Mouse (Mus musculus) limb, embryonic 13.5 days (tissue): Measurements from ENCODE around the gene Kcne3. TPM values are rescaled to one million over a fixed set of nuclear protein-coding genes. Genes with fewer than 3 reads are reported as not detected.
A peak's percentile ranks its signal among the peaks of the same experiment; 100 is the strongest.

ENCODE experiments used
- ATAC-seq: fragments of 200-750 bp; cut with Nextera tagmentation; 2 replicates; pipeline ENCODE4 v1.8.0; 2017; ENCODE audit warnings: low read depth, moderate number of reproducible peaks, moderate TSS enrichment; ENCODE audit not compliant: low FRiP score
- H3K27ac ChIP-seq: fragments of 300-500 bp; sonication (generic); 2 replicates; pipeline ENCODE4 v1.5.1; 2015; ENCODE audit warnings: inconsistent platforms, mild to moderate bottlenecking, moderate library complexity
- H3K27me3 ChIP-seq: fragments of 300-500 bp; sonication (generic); 2 replicates; pipeline ENCODE4 v1.6.1; 2015; ENCODE audit warnings: mild to moderate bottlenecking, inconsistent platforms
- H3K36me3 ChIP-seq: fragments of 300-500 bp; sonication (generic); 2 replicates; pipeline ENCODE4 v1.6.1; 2015; ENCODE audit warnings: inconsistent platforms, mild to moderate bottlenecking, moderate library complexity
- H3K4me1 ChIP-seq: fragments of 300-500 bp; sonication (generic); 2 replicates; pipeline ENCODE4 v1.6.1; 2015; ENCODE audit warnings: inconsistent platforms
- H3K4me2 ChIP-seq: fragments of 300-500 bp; sonication (generic); replicated peaks from 2 replicates; pipeline ENCODE4 v1.6.1; 2015; ENCODE audit warnings: inconsistent platforms, mild to moderate bottlenecking, moderate library complexity
- H3K4me3 ChIP-seq: fragments of 300-500 bp; sonication (generic); 2 replicates; pipeline ENCODE4 v1.5.1; 2015; ENCODE audit warnings: moderate library complexity, mild to moderate bottlenecking, inconsistent platforms
- H3K9ac ChIP-seq: fragments of 300-500 bp; sonication (generic); 2 replicates; pipeline ENCODE4 v1.6.1; 2015; ENCODE audit warnings: mild to moderate bottlenecking, inconsistent platforms
- H3K9me3 ChIP-seq: fragments of 300-500 bp; sonication (generic); 2 replicates; pipeline ENCODE4 v1.6.1; 2016; ENCODE audit warnings: inconsistent platforms
- WGBS: fragments of 180-500 bp; shearing (Covaris S2); methylation state at CpG from one replicate; pipeline ENCODE4 v1.1.7; 2015; 5-methylcytosine and 5-hydroxymethylcytosine counted together
- polyA plus RNA-seq: library from polyadenylated mRNA; unstranded; fragments of >200 nt; fragmentation: Nextera tagmentation; extraction: Ambion mirVana; gene quantifications from 2 replicates; pipeline ENCODE4 v1.2.1, GENCODE M21; 2015

Gene Kcne3
- polyA plus RNA-seq, 1 experiment from 2014 or later = 16.0 TPM

GRCm38 (mm10) chr7:100159105-100159841, 17.0 kb upstream of the Kcne3 start, which contains the start of gene Lipt2:
TSS of gene Lipt2 (plus strand) at chr7:100159277.
- H3K27me3 ChIP-seq = no peaks in the 10 kb centered on the region
- peak within 1 kb of the TSS; percentile 75 for H3K4me2 ChIP-seq
- no peaks in the 10 kb centered on the region; the same call in 1 of the 2 replicates for H3K36me3 ChIP-seq
- H3K27ac ChIP-seq = peak within 1 kb of the TSS; percentile 98
- ATAC-seq = peak; percentile 97
- peak within 1 kb of the TSS; percentile 76 for H3K4me3 ChIP-seq
- H3K9ac ChIP-seq = peak within 1 kb of the TSS; percentile 94
- H3K4me1 ChIP-seq = peaks cover 10% of the 10 kb centered on the region
- H3K9me3 ChIP-seq = no peaks in the 10 kb centered on the region
- WGBS = under 1% methylated on average over 70 of the region's 78 CpGs

GRCm38 (mm10) chr7:100160006-100160405, 16.3 kb upstream of the Kcne3 start:
- Histone ChIP-seq H3K27ac (peak overlapping the region; percentile 98), H3K4me2 (peak overlapping the region; percentile 75), H3K4me1 (peaks cover 10% of the 10 kb centered on the region), H3K9ac (peak overlapping the region; percentile 94), H3K9me3 (no peaks in the 10 kb centered on the region), H3K36me3 (no peaks in the 10 kb centered on the region; the same call in 1 of the 2 replicates), H3K27me3 (no peaks in the 10 kb centered on the region), H3K4me3 (peak overlapping the region; percentile 76)
- ATAC-seq = no peak
- 71% methylated on average over 7 of the region's 7 CpGs for WGBS

GRCm38 (mm10) chr7:100163506-100163905, 12.8 kb upstream of the Kcne3 start:
- no peak overlapping the region for H3K4me2 ChIP-seq

GRCm38 (mm10) chr7:100168654-100169053, 7.6 kb upstream of the Kcne3 start:
- Histone ChIP-seq H3K9ac (no peak overlapping the region), H3K36me3 (no peaks in the 10 kb centered on the region), H3K27me3 (no peaks in the 10 kb centered on the region), H3K4me2 (no peak overlapping the region), H3K9me3 (no peaks in the 10 kb centered on the region), H3K4me3 (no peak overlapping the region), H3K4me1 (0 out of 2 replicates have a peak, but pooled peaks cover 1% of the 10 kb centered on the region), H3K27ac (no peak overlapping the region)
- no peak for ATAC-seq
- WGBS = 80% methylated on average over 11 of the region's 11 CpGs

More at GRCm38 (mm10) chr7:100163506-100163905, 12.8 kb upstream of the Kcne3 start:
- no peak for ATAC-seq
- Histone ChIP-seq H3K4me1 (peaks cover 10% of the 10 kb centered on the region), H3K9ac (no peak overlapping the region), H3K36me3 (no peaks in the 10 kb centered on the region; the same call in 1 of the 2 replicates), H3K27ac (no peak overlapping the region), H3K4me3 (no peak overlapping the region), H3K27me3 (no peaks in the 10 kb centered on the region), H3K9me3 (no peaks in the 10 kb centered on the region)
- WGBS = 62% methylated on average over 4 of the region's 4 CpGs

- H3K27ac ChIP-seq = no peak overlapping the region
- no peaks in the 10 kb centered on the region for H3K4me1 ChIP-seq
- H3K9me3 ChIP-seq = no peaks in the 10 kb centered on the region
- H3K4me3 ChIP-seq = no peak overlapping the region
- H3K4me2 ChIP-seq = no peak overlapping the region
- no peak for ATAC-seq
- H3K27me3 ChIP-seq = no peaks in the 10 kb centered on the region; the same call in 1 of the 2 replicates
- H3K36me3 ChIP-seq = no peaks in the 10 kb centered on the region
- no peak overlapping the region for H3K9ac ChIP-seq
- 60% methylated on average over 4 of the region's 4 CpGs for WGBS
Observed at GRCm38 (mm10) chr7:100170756-100171155, 5.5 kb upstream of the Kcne3 start.

GRCm38 (mm10) chr7:100178016-100178890, 2.0 kb downstream of the Kcne3 start:
- H3K4me1 ChIP-seq = peaks cover 15% of the 10 kb centered on the region
- peak overlapping the region; percentile 76 for H3K4me2 ChIP-seq
- peak; percentile 75; the same call in 1 of the 2 replicates for ATAC-seq
- peak overlapping the region; percentile 51 for H3K9ac ChIP-seq
- peak overlapping the region; percentile 45 for H3K4me3 ChIP-seq
- H3K27me3 ChIP-seq = peaks cover 57% of the 10 kb centered on the region
- no peaks in the 10 kb centered on the region for H3K36me3 ChIP-seq
- H3K9me3 ChIP-seq = no peaks in the 10 kb centered on the region
- WGBS = 8% methylated on average over 30 of the region's 30 CpGs
- no peak overlapping the region for H3K27ac ChIP-seq

GRCm38 (mm10) chr7:100178891-100179233, 2.6 kb downstream of the Kcne3 start:
- H3K27me3 ChIP-seq = peaks cover 57% of the 10 kb centered on the region

GRCm38 (mm10) chr7:100179394-100179793, 3.1 kb downstream of the Kcne3 start:
- no peaks in the 10 kb centered on the region for H3K9me3 ChIP-seq
- H3K27ac ChIP-seq = no peak overlapping the region
- peaks cover 57% of the 10 kb centered on the region for H3K27me3 ChIP-seq
- ATAC-seq = no peak
- no peaks in the 10 kb centered on the region for H3K36me3 ChIP-seq
- WGBS = 56% methylated on average over 7 of the region's 7 CpGs
- peak overlapping the region; percentile 76 for H3K4me2 ChIP-seq
- no peak overlapping the region for H3K9ac ChIP-seq
- peaks cover 15% of the 10 kb centered on the region for H3K4me1 ChIP-seq
- peak overlapping the region; percentile 45 for H3K4me3 ChIP-seq

More at GRCm38 (mm10) chr7:100178891-100179233, 2.6 kb downstream of the Kcne3 start:
- Histone ChIP-seq H3K36me3 (no peaks in the 10 kb centered on the region), H3K4me1 (peaks cover 15% of the 10 kb centered on the region), H3K9ac (peak overlapping the region; percentile 51), H3K4me3 (peak overlapping the region; percentile 45), H3K9me3 (no peaks in the 10 kb centered on the region), H3K4me2 (peak overlapping the region; percentile 76), H3K27ac (no peak overlapping the region)
- 1% methylated on average over 15 of the region's 15 CpGs for WGBS
- ATAC-seq = no peak

GRCm38 (mm10) chr7:100179836-100180407, 3.6 kb downstream of the Kcne3 start:
- Histone ChIP-seq H3K9ac (no peak overlapping the region), H3K4me2 (no peak overlapping the region; the same call in 1 of the 2 replicates), H3K27me3 (peaks cover 57% of the 10 kb centered on the region), H3K27ac (no peak overlapping the region), H3K4me1 (peaks cover 15% of the 10 kb centered on the region), H3K4me3 (peak overlapping the region; percentile 45), H3K9me3 (no peaks in the 10 kb centered on the region), H3K36me3 (no peaks in the 10 kb centered on the region)
- no peak for ATAC-seq
- 65% methylated on average over 7 of the region's 7 CpGs for WGBS

GRCm38 (mm10) chr7:100181176-100181575, 4.9 kb downstream of the Kcne3 start:
- Histone ChIP-seq H3K4me2 (no peak overlapping the region), H3K4me3 (no peak overlapping the region), H3K9ac (no peak overlapping the region), H3K9me3 (no peaks in the 10 kb centered on the region), H3K27me3 (peaks cover 54% of the 10 kb centered on the region), H3K27ac (no peak overlapping the region), H3K36me3 (no peaks in the 10 kb centered on the region), H3K4me1 (peaks cover 15% of the 10 kb centered on the region)
- ATAC-seq = no peak
- 78% methylated on average over 2 of the region's 2 CpGs for WGBS

- 73% methylated on average over 3 of the region's 3 CpGs for WGBS
- no peak overlapping the region for H3K27ac ChIP-seq
- no peak for ATAC-seq
Observed at GRCm38 (mm10) chr7:100181614-100182013, 5.3 kb downstream of the Kcne3 start.

GRCm38 (mm10) chr7:100182388-100182787, 6.1 kb downstream of the Kcne3 start:
- Histone ChIP-seq H3K27ac (no peak overlapping the region), H3K4me3 (no peak overlapping the region), H3K27me3 (peaks cover 46% of the 10 kb centered on the region), H3K9ac (no peak overlapping the region), H3K4me2 (no peak overlapping the region), H3K9me3 (no peaks in the 10 kb centered on the region), H3K36me3 (no peaks in the 10 kb centered on the region), H3K4me1 (peaks cover 15% of the 10 kb centered on the region)
- WGBS = 80% methylated on average over 3 of the region's 3 CpGs
- no peak for ATAC-seq

More at GRCm38 (mm10) chr7:100181614-100182013, 5.3 kb downstream of the Kcne3 start:
- peaks cover 50% of the 10 kb centered on the region for H3K27me3 ChIP-seq
- no peak overlapping the region for H3K9ac ChIP-seq
- no peak overlapping the region for H3K4me3 ChIP-seq
- peaks cover 15% of the 10 kb centered on the region for H3K4me1 ChIP-seq
- no peak overlapping the region for H3K4me2 ChIP-seq
- H3K9me3 ChIP-seq = no peaks in the 10 kb centered on the region
- H3K36me3 ChIP-seq = no peaks in the 10 kb centered on the region
